Mouse (Mus musculus): ENCODE measurements at regions not wholly inside any gene's neighbourhood (a gene's known extent, or its start where the extent isn't known, plus 50 kb on each side); places are given as distances from the start of the nearest gene placed in this dataset.

DNA sequence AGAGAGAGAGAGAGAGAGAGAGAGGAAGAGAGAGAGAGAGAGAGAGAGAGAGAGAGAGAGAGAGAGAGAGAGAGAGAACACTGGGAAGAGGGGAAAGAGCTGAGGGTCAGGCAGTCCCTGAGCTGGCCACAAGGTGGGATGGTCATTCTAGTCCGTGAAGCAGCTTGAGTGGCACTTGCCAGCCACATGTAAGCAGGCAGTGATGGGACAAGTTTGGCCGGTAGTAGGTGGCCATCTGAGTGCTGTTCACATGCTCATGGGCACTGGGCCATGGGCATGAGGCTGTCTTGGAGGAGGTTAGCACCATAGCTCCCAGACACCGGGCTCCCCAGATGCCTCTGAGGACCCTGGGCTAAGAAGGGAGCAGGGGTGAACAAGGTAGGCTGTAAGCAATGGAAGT is 106.7 kb upstream of the Ctbp2 start:
- Histone ChIP-seq H3K4me3 (no peak overlapping the region), H3K36me3 (no peaks in the 10 kb centered on the region), H3K27me3 (replicated peaks) (peaks cover 46% of the 10 kb centered on the region), H3K9me3 (no peaks in the 10 kb centered on the region), H3K4me1 (no peaks in the 10 kb centered on the region), H3K4me2 (no peak overlapping the region), H3K27ac (replicated peaks) (no peak overlapping the region), H3K9ac (no peak overlapping the region)
- ATAC-seq (ENCODE audit: extremely low read depth, insufficient number of reproducible peaks, low FRiP score, low TSS enrichment), result no peak
- 58% methylated on average over 3 of the region's 3 CpGs for WGBS

DNA sequence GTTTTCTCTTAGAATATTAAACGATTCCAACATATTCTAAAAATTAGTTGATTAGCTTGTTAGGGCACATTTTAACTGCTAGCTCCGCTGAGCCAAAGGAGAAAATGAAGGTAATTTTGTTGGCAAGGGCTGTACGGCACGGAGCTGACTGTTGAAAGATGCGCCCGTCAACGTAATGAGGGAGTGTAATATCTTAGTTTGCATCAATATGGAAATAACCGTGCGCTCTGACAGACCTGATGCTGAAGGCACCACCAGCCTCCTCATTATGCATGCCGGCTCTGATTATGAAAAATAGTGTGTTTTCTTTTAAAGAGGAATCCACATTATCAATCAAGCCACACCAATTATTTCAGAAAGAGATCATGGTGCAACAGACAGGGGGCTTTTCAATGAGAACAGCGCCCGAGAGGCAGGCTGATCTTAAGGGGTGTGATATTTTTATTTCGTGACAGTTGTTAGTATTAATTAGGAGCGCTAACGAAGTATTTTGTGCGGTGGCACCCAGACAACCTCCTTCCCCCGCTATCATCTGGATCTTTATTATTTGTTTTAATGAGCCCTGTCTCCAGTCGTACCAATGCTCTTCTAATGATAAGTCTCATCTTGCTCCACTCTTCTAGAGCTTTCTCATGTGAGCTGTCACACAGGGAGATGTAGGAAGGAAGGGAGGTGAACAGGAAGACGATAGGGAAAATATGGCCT is 99.9 kb upstream of the Ctbp2 start:
- no peak for ATAC-seq (ENCODE audit: extremely low read depth, insufficient number of reproducible peaks, low FRiP score, low TSS enrichment)
- Histone ChIP-seq H3K4me2 (no peak overlapping the region), H3K27ac (replicated peaks) (no peak overlapping the region), H3K9ac (no peak overlapping the region), H3K4me1 (no peaks in the 10 kb centered on the region), H3K9me3 (no peaks in the 10 kb centered on the region), H3K27me3 (replicated peaks) (0 out of 2 replicates have a peak, but pooled peaks cover 4% of the 10 kb centered on the region), H3K36me3 (no peaks in the 10 kb centered on the region), H3K4me3 (no peak overlapping the region)
- WGBS, result 85% methylated on average over 19 of the region's 19 CpGs

DNA sequence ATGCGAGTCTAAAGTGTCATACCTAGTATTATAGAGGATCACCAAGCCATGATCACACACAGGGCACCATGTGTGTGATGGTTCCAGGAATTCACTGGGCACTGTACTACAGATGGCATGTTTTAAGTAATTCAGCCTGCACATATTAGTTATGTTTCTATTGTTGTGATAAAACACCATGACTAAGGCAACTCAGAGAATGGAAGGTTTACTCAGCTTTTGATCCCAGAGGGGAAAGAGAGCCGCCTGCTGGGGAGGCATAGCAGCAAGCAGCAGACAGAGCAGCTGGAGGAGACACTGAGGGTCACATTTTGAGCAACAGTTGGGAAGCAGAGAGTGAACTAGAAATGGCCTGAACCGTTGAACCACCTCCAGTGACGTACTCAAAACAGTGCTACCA is 88.2 kb upstream of the Ctbp2 start:
- H3K4me2 ChIP-seq, result no peak overlapping the region
- no peaks in the 10 kb centered on the region for H3K27me3 ChIP-seq (replicated peaks)
- H3K4me3 ChIP-seq, result no peak overlapping the region
- H3K9me3 ChIP-seq, result no peaks in the 10 kb centered on the region
- WGBS, result 50% methylated on average over 4 of the region's 4 CpGs
- ATAC-seq (ENCODE audit: extremely low read depth, insufficient number of reproducible peaks, low FRiP score, low TSS enrichment), result no peak
- H3K9ac ChIP-seq, result no peak overlapping the region
- no peaks in the 10 kb centered on the region for H3K4me1 ChIP-seq
- H3K27ac ChIP-seq (replicated peaks), result no peak overlapping the region
- H3K36me3 ChIP-seq, result no peaks in the 10 kb centered on the region

DNA sequence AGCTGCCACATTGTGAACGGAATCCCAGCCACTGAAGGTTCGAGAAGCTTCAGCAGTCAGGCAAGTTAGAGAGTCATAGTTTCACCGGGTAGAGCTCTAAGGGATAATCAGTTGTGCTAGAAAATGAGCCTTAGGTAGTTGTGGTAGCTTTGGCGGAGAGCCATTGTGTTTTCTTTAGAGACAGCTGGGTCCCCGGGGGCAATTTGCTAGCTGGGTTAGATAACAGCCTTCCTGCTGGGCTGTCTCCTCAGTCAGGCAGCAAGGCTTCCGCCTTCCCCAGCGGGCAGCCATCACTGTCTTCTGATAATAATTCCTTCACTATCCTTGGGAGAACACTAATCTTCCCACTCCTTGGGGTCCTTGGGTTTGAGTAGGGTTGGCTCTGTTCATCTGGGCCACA is 81.5 kb upstream of the Ctbp2 start:
- Histone ChIP-seq H3K27ac (replicated peaks) (no peak overlapping the region), H3K4me1 (peaks cover 11% of the 10 kb centered on the region), H3K27me3 (replicated peaks) (peaks cover 10% of the 10 kb centered on the region; the same call in 1 of the 2 replicates), H3K36me3 (no peaks in the 10 kb centered on the region), H3K9me3 (no peaks in the 10 kb centered on the region), H3K4me2 (peak overlapping the region; percentile 30), H3K9ac (no peak overlapping the region), H3K4me3 (no peak overlapping the region)
- WGBS, result 5% methylated on average over 7 of the region's 7 CpGs
- ATAC-seq (ENCODE audit: extremely low read depth, insufficient number of reproducible peaks, low FRiP score, low TSS enrichment), result no peak

DNA sequence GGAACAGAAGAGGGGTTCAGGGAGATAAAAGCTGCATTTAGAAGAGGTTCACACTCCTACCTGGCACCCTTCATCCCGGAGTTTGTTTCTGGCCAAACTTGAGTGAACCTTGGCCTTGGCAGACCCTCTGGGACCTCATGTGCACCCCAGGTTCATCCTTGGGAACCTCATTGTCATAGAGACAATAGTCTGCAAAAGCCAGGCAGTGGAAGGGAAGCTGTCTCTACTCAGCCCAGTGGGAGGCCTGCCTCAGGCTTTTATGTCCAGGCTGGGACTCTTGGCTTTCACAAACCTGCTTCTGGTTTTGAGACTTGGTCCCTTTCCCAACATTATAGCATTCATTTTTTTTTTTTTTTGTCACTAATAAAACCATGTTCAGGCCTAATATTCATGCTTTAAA is 80.3 kb upstream of the Ctbp2 start:
- WGBS, result 64% methylated on average over 1 of the region's 1 CpGs

DNA sequence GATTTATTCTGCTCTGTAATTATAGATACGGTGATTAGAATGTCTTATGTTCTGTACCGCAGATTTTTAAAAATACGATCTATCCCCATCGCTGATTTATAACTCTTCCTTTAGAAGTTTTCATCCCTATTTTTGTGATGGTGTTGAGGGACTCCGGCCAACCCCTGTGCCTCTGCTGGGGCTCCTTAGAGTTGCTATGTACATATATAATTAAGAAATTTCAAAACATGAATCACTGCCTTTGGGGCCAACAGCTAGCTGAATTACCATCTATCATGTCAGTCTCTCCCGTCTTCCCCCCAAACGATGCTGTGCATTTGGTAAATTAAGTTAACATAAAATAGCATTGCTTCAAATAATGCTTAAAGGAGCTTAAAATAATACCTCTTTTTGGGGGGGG is 79.8 kb upstream of the Ctbp2 start:
- Histone ChIP-seq H3K9me3 (no peaks in the 10 kb centered on the region), H3K4me2 (no peak overlapping the region), H3K4me1 (peaks cover 11% of the 10 kb centered on the region), H3K36me3 (no peaks in the 10 kb centered on the region), H3K27ac (replicated peaks) (no peak overlapping the region), H3K27me3 (replicated peaks) (peaks cover 14% of the 10 kb centered on the region; the same call in 1 of the 2 replicates), H3K9ac (no peak overlapping the region), H3K4me3 (no peak overlapping the region)
- 82% methylated on average over 7 of the region's 7 CpGs for WGBS
- no peak for ATAC-seq (ENCODE audit: extremely low read depth, insufficient number of reproducible peaks, low FRiP score, low TSS enrichment)

More for the DNA sequence above, 80.3 kb upstream of the Ctbp2 start:
- H3K4me1 ChIP-seq, result peaks cover 11% of the 10 kb centered on the region
- H3K4me2 ChIP-seq, result no peak overlapping the region
- H3K36me3 ChIP-seq, result no peaks in the 10 kb centered on the region
- no peak overlapping the region for H3K9ac ChIP-seq
- H3K27ac ChIP-seq (replicated peaks), result no peak overlapping the region
- H3K27me3 ChIP-seq (replicated peaks), result peaks cover 14% of the 10 kb centered on the region; the same call in 1 of the 2 replicates
- no peak overlapping the region for H3K4me3 ChIP-seq
- no peaks in the 10 kb centered on the region for H3K9me3 ChIP-seq
- no peak for ATAC-seq (ENCODE audit: extremely low read depth, insufficient number of reproducible peaks, low FRiP score, low TSS enrichment)

DNA sequence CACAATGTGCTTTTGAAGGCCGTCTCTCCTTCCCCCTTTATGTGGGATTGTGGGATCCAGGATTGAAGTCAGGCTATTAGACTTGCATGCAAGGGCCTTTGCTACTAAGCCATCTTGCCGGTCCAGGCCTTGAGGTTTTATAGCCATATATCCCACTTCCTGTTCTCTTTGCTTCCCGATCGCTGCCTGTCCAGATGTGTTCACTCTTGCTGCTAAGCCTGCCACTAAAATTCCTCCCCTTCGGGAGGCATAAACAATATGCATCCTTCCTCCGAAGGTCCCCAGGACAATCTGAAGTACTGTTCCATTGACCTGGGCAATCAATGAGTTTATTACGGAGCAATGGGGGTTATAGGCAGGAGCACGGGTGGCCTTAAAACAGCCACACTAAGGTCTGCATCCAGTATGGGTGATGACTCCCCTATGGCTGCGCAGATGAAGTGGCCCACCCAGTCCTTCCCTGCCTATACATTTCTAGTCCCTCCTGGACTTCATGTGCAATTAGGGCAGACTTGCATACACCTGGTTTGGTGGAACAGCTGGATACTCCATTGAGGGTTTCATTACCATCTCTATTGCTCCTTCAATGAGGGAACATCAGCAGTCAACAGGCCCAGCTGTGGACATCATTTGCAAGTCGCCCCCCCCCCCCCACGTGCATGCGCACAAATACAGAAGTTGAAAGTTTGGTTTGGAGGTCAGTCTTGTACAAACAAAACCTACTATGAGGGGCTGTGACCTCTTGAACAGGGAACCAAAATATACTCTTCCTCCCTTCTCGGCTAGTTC is 78.1 kb upstream of the Ctbp2 start:
- ATAC-seq (ENCODE audit: extremely low read depth, insufficient number of reproducible peaks, low FRiP score, low TSS enrichment), result no peak
- 68% methylated on average over 13 of the region's 13 CpGs for WGBS

DNA sequence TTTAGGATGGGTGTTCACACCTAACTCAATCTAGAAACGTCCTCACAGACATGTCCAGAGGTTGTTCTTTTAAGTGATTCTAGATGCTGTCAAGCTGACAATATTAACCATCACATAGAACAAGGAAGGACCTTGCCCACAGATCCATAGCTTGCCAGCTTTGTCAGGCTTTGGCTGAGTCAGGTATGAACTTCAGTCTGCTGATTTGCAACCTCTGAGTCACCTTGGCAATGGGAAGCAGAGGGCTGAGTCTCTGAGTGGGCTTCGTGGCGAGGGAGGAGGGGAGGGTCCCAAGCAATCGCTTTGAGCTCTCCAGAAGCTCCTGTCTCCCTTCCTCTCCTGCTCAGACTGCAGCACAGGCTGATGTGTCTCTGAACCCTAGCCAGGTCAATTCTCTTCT is 74.9 kb upstream of the Ctbp2 start:
- ATAC-seq (ENCODE audit: extremely low read depth, insufficient number of reproducible peaks, low FRiP score, low TSS enrichment), result no peak
- H3K4me3 ChIP-seq, result no peak overlapping the region
- H3K9me3 ChIP-seq, result no peaks in the 10 kb centered on the region
- no peak overlapping the region for H3K9ac ChIP-seq
- no peaks in the 10 kb centered on the region for H3K36me3 ChIP-seq
- WGBS, result 55% methylated on average over 4 of the region's 4 CpGs
- no peaks in the 10 kb centered on the region for H3K4me1 ChIP-seq
- H3K4me2 ChIP-seq, result no peak overlapping the region
- H3K27ac ChIP-seq (replicated peaks), result no peak overlapping the region
- H3K27me3 ChIP-seq (replicated peaks), result peaks cover 16% of the 10 kb centered on the region; the same call in 1 of the 2 replicates

More for the DNA sequence above, 78.1 kb upstream of the Ctbp2 start:
- H3K4me1 ChIP-seq, result peaks cover 11% of the 10 kb centered on the region
- no peaks in the 10 kb centered on the region for H3K36me3 ChIP-seq
- no peak overlapping the region for H3K27ac ChIP-seq (replicated peaks)
- H3K4me3 ChIP-seq, result no peak overlapping the region
- no peaks in the 10 kb centered on the region for H3K9me3 ChIP-seq
- H3K4me2 ChIP-seq, result no peak overlapping the region
- H3K9ac ChIP-seq, result no peak overlapping the region
- peaks cover 14% of the 10 kb centered on the region; the same call in 1 of the 2 replicates for H3K27me3 ChIP-seq (replicated peaks)

DNA sequence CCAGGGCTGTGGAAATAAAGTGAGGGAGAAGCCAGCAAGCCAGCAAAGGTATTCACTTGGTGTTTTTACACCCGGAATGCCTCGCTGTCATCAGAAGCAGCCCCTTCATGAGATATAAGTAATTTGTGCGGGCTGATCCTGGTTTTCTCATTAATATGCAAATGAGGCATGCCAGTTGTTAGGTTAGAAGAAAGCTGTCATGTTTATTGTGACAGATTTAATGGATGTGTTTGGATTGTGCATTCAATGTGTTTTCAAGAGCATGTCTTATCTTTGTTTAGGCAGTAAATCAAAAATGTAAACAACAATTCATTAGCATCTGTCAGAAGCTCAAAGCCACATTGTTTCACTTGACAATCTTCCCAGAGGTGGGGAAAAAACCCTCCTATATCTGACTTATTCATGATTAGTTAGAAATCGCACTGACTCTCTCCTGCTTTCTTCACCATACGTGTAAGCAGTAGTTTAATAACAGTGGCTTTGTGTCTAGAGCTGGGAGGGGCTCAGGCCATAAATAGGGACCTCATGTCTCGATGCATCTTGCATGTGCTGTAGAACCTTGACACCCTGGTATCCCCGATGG is 65.8 kb upstream of the Ctbp2 start:
- no peak for ATAC-seq (ENCODE audit: extremely low read depth, insufficient number of reproducible peaks, low FRiP score, low TSS enrichment)
- Histone ChIP-seq H3K27ac (replicated peaks) (no peak overlapping the region), H3K4me1 (peaks cover 13% of the 10 kb centered on the region), H3K9me3 (no peaks in the 10 kb centered on the region), H3K4me2 (no peak overlapping the region), H3K27me3 (replicated peaks) (peaks cover 14% of the 10 kb centered on the region; the same call in 1 of the 2 replicates), H3K36me3 (no peaks in the 10 kb centered on the region), H3K4me3 (no peak overlapping the region), H3K9ac (no peak overlapping the region)
- 54% methylated on average over 7 of the region's 7 CpGs for WGBS

DNA sequence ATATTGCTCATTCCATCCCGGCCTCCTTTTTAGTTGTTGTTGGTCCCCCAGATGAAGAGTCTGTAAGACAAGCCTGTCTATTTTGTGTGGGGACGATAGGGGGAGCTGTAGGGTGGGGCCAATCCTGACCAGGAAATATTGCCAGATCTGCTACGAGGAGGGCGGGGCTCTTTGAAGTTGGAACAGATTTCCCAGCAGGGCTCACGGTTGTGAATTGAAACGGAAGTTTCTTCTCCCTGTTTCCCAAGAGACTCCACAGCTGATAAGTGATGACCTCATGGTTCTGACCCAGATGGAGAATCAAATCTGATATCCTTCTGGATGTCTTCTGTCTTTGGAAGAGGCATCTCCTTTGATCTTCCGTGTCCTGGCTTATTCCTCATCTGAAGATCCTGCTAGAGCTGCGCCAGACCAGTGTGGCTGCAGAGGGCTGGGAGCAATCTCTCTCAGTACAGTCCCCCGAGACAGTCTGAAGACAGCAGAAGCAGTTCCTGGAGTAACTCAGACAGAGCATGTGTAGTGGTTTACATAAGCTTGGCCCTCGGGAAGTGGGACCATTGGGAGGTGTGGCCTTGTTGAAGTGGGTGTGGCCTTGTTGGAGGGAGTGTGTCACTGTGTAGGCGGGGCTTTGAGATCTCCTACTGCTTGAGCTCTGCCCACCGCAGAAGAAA is 61.9 kb upstream of the Ctbp2 start:
- Histone ChIP-seq H3K9ac (no peak overlapping the region), H3K9me3 (no peaks in the 10 kb centered on the region), H3K36me3 (no peaks in the 10 kb centered on the region), H3K4me3 (peak overlapping the region; percentile 34), H3K27me3 (replicated peaks) (no peaks in the 10 kb centered on the region), H3K4me1 (peaks cover 16% of the 10 kb centered on the region), H3K27ac (replicated peaks) (peak overlapping the region; percentile 63), H3K4me2 (peak overlapping the region; percentile 63)
- 15% methylated on average over 12 of the region's 12 CpGs for WGBS
- no peak for ATAC-seq (ENCODE audit: extremely low read depth, insufficient number of reproducible peaks, low FRiP score, low TSS enrichment)
